Mouse (Mus musculus) CH12.LX (cell line): Measurements from ENCODE around the gene Zfp580.

Source experiments
- BHLHE40 ChIP-seq: IDR thresholded peaks from 2 replicates; pipeline ENCODE4 v1.6.1; 2011; ENCODE audit warnings: mild to moderate bottlenecking, low read depth, low read length, improper control_type of control experiment
- CTCF ChIP-seq, 2 experiments: IDR thresholded peaks in 1 of 2; conservative IDR thresholded peaks in 1 of 2; 2 replicates each; pipeline ENCODE4 v1.5.1; 2011 to 2012; ENCODE audit warnings: low read depth in 2 of 2, low read length in 2 of 2, improper control_type of control experiment in 1 of 2, inconsistent platforms in 1 of 2, mild to moderate bottlenecking in 1 of 2, moderate library complexity in 1 of 2
- JUND ChIP-seq: conservative IDR thresholded peaks from 2 replicates; pipeline ENCODE4 v1.6.1; 2011; ENCODE audit warnings: low read depth, low read length, improper control_type of control experiment
- KAT2A ChIP-seq: IDR thresholded peaks from 2 replicates; pipeline ENCODE4 v1.6.1; 2012; ENCODE audit warnings: low read length, improper control_type of control experiment, inconsistent platforms; ENCODE audit not compliant: insufficient replicate concordance
- MAX ChIP-seq: IDR thresholded peaks from 2 replicates; pipeline ENCODE4 v1.6.1; 2011; ENCODE audit warnings: low read length, improper control_type of control experiment
- MAZ ChIP-seq: IDR thresholded peaks from 2 replicates; pipeline ENCODE4 v1.6.1; 2012; ENCODE audit warnings: low read depth, mild to moderate bottlenecking, inconsistent platforms, low read length, improper control_type of control experiment, moderate library complexity
- NELFE ChIP-seq: IDR thresholded peaks from 2 replicates; pipeline ENCODE4 v1.6.1; 2011; ENCODE audit warnings: low read depth, low read length, improper control_type of control experiment
- POLR2A ChIP-seq: IDR thresholded peaks from 2 replicates; pipeline ENCODE4 v1.6.1; 2011; ENCODE audit warnings: low read depth, mild to moderate bottlenecking, improper control_type of control experiment, low read length
- POLR2AphosphoS2 ChIP-seq: IDR thresholded peaks from 2 replicates; pipeline ENCODE4 v1.6.1; 2011; ENCODE audit warnings: low read depth, low read length, improper control_type of control experiment
- TCF12 ChIP-seq: IDR thresholded peaks from 2 replicates; pipeline ENCODE4 v1.6.1; 2014; ENCODE audit warnings: low read depth, mild to moderate bottlenecking, inconsistent platforms, low read length, improper control_type of control experiment

- TF ChIP-seq POLR2AphosphoS2 (no peak), MAZ (no peak), CTCF (conservative IDR thresholded peaks at IDR 0.05 in 1 of 2, IDR thresholded peaks at IDR 0.05 in 1 of 2; ENCODE audit: low read depth in 2 of 2, low read length in 2 of 2) (no peak), KAT2A (no peak), TCF12 (no peak), POLR2A (no peak), MAX (no peak), JUND (no peak), NELFE (no peak), BHLHE40 (no peak)
Observed at GRCm38 (mm10) chr7:5092381-5092780, 41.0 kb downstream of the Zfp580 start.
